Mouse (Mus musculus) kidney, embryonic 16.5 days (tissue): ENCODE data around the gene Gm42372. TPM values are rescaled to one million over a fixed set of nuclear protein-coding genes. Genes with fewer than 3 reads are reported as not detected.

ENCODE experiments used
- ATAC-seq: fragments of 200-750 bp; cut with Nextera tagmentation; 2 replicates; pipeline ENCODE4 v1.8.0; 2017; ENCODE audit warnings: moderate TSS enrichment; ENCODE audit not compliant: low FRiP score, low TSS enrichment
- H3K27ac ChIP-seq: fragments of 300-500 bp; sonication (generic); 2 replicates; pipeline ENCODE4 v1.5.1; 2014; ENCODE audit warnings: low read length
- H3K27me3 ChIP-seq: fragments of 300-500 bp; sonication (generic); 2 replicates; pipeline ENCODE4 v1.6.1; 2014; ENCODE audit warnings: low read length, control low read depth, mixed read lengths; ENCODE audit not compliant: insufficient read depth
- H3K36me3 ChIP-seq: fragments of 300-500 bp; sonication (generic); 2 replicates; pipeline ENCODE4 v1.6.1; 2014; ENCODE audit warnings: low read length, control low read depth, mixed read lengths; ENCODE audit not compliant: insufficient read depth
- H3K4me1 ChIP-seq: fragments of 300-500 bp; sonication (generic); 2 replicates; pipeline ENCODE4 v1.6.1; 2014; ENCODE audit warnings: low read length, control low read depth, mixed read lengths; ENCODE audit not compliant: insufficient read depth
- H3K4me2 ChIP-seq: fragments of 300-500 bp; sonication (generic); replicated peaks from 2 replicates; pipeline ENCODE4 v1.6.1; 2014; ENCODE audit warnings: low read depth, low read length
- H3K4me3 ChIP-seq: fragments of 300-500 bp; sonication (generic); 2 replicates; pipeline ENCODE4 v1.5.1; 2014; ENCODE audit warnings: mild to moderate bottlenecking, low read length
- H3K9ac ChIP-seq: fragments of 300-500 bp; sonication (generic); replicated peaks from 2 replicates; pipeline ENCODE4 v1.6.1; 2014; ENCODE audit warnings: low read length
- H3K9me3 ChIP-seq: fragments of 300-500 bp; sonication (generic); 2 replicates; pipeline ENCODE4 v1.6.1; 2016; ENCODE audit warnings: low read length, control low read depth
- WGBS: fragments of 180-500 bp; shearing (Covaris S2); extraction: QIAGEN DNeasy Blood & Tissue Kit; methylation state at CpG from one replicate; pipeline ENCODE4 v1.1.7; 2014; 5-methylcytosine and 5-hydroxymethylcytosine counted together
- polyA plus RNA-seq: library from polyadenylated mRNA; unstranded; fragments of >200 nt; fragmentation: Nextera tagmentation; extraction: Ambion mirVana; gene quantifications from 2 replicates; pipeline ENCODE4 v1.2.1, GENCODE M21; 2015

The Gm42372 gene
- polyA plus RNA-seq, 1 experiment from 2014 or later: 0.20 TPM

DNA sequence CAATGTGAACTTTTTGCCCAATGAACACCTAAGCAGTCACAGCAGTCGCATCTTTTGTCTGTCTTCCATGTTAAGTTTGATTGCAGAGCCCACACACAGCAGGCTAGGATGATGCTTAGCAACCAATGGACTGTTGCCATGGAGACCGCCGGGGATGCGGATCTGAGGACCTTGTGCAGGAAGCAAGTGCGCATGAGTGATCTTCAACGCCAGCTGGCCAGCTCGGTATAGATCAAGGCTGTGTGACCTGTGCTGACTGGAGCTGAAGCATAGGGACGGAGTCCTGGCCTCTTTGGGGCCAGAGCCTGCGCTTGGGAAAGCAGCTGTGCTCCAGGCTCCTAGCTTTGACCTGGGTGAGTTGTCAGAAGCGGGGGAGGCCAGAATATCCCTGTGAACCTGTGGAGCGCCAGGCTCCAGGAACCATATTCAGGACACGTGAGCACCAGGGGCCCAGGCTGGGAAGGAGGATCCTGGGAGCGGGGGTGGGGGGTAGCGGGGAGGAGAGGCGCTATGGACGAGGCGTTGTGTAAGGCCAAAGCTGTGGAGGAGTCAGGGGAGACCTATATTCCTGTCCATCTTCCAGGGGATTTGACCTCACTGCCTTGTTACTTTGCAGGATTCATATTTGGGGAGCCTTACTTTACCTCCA lies 23.2 kb upstream of the Gm42372 start, which contains the start of gene Pnmal1:
Pnmal1 (plus strand) TSS at position 141 of the 649 bp plus-strand sequence.
- Histone ChIP-seq H3K9me3 (no peaks in the 10 kb centered on the region), H3K27ac (no peak within 1 kb of the TSS), H3K4me3 (no peak within 1 kb of the TSS), H3K4me1 (0 out of 2 replicates have a peak, but pooled peaks cover 3% of the 10 kb centered on the region), H3K36me3 (no peaks in the 10 kb centered on the region), H3K27me3 (no peaks in the 10 kb centered on the region), H3K4me2 (peak within 1 kb of the TSS; percentile 32), H3K9ac (no peak within 1 kb of the TSS)
- WGBS: 12% methylated on average over 15 of the region's 17 CpGs
- peak; percentile 86 for ATAC-seq

GRCm38 (mm10) chr7:16961678-16962077 lies 21.2 kb upstream of the Gm42372 start:
- Histone ChIP-seq H3K4me2 (no peak overlapping the region), H3K27me3 (no peaks in the 10 kb centered on the region), H3K4me3 (no peak overlapping the region), H3K4me1 (0 out of 2 replicates have a peak, but pooled peaks cover 3% of the 10 kb centered on the region), H3K27ac (no peak overlapping the region), H3K36me3 (no peaks in the 10 kb centered on the region), H3K9ac (no peak overlapping the region), H3K9me3 (no peaks in the 10 kb centered on the region)
- WGBS: 60% methylated on average over 5 of the region's 5 CpGs
- ATAC-seq: no peak

- no peak overlapping the region for H3K27ac ChIP-seq
- no peak overlapping the region for H3K4me3 ChIP-seq
- H3K36me3 ChIP-seq: no peaks in the 10 kb centered on the region
- WGBS: 83% methylated on average over 6 of the region's 6 CpGs
- H3K4me2 ChIP-seq: no peak overlapping the region
- no peaks in the 10 kb centered on the region for H3K27me3 ChIP-seq
- no peaks in the 10 kb centered on the region for H3K4me1 ChIP-seq
- ATAC-seq: no peak
- no peaks in the 10 kb centered on the region for H3K9me3 ChIP-seq
- H3K9ac ChIP-seq: no peak overlapping the region
Observed at GRCm38 (mm10) chr7:16968414-16968813, 14.5 kb upstream of the Gm42372 start.

DNA sequence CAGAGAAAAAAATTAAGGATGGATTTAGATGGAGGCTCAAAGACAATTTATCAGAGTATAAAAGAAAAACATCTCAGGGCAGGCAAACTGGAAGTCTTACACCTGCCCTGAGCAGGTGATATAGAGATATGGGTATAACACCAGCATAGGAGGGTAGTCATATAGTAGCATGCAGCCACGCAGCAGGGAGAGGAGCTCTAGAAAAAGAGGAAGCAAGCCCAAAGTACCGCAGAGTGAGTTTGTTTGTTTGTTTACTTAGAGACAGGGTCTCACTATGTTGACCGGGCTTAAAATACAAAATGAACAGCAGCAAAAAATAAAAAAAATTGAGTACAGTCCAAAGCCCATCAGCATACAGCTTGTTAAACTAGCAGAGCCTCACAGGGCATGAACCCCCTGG lies 11.7 kb upstream of the Gm42372 start:
- H3K4me2 ChIP-seq: no peak overlapping the region
- H3K9ac ChIP-seq: no peak overlapping the region
- H3K4me1 ChIP-seq: no peaks in the 10 kb centered on the region
- no peak overlapping the region for H3K27ac ChIP-seq
- WGBS: 81% methylated on average over 3 of the region's 3 CpGs
- H3K9me3 ChIP-seq: no peaks in the 10 kb centered on the region
- no peak for ATAC-seq
- H3K4me3 ChIP-seq: no peak overlapping the region
- H3K36me3 ChIP-seq: no peaks in the 10 kb centered on the region
- H3K27me3 ChIP-seq: no peaks in the 10 kb centered on the region

- Histone ChIP-seq H3K27ac (no peak overlapping the region), H3K4me1 (no peaks in the 10 kb centered on the region), H3K4me3 (no peak overlapping the region), H3K4me2 (no peak overlapping the region), H3K9ac (no peak overlapping the region), H3K9me3 (no peaks in the 10 kb centered on the region), H3K36me3 (no peaks in the 10 kb centered on the region), H3K27me3 (no peaks in the 10 kb centered on the region)
- ATAC-seq: no peak
- 68% methylated on average over 6 of the region's 6 CpGs for WGBS
Observed at GRCm38 (mm10) chr7:16974018-16974417, 8.9 kb upstream of the Gm42372 start.

DNA sequence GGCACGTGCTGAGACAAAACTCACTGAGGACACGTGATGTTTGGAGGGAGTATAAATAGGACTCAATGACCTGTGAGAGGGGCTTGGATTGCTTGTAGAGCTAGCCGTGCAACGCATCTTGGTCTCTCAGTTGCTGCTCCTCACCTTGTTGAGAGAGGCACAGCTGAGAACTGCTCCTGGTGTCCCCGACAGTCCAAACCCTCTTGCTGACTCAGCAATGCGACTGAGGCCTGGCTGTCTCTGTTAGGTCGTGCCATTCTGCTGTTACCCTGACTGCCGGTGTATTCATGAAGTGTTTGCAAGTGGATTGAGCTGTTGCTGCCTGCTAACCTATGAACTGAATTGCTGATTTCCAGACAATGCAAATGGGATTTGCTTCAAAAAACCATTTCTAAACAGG lies 6.6 kb upstream of the Gm42372 start:
- H3K4me2 ChIP-seq: no peak overlapping the region
- ATAC-seq: no peak
- WGBS: 49% methylated on average over 8 of the region's 8 CpGs

DNA sequence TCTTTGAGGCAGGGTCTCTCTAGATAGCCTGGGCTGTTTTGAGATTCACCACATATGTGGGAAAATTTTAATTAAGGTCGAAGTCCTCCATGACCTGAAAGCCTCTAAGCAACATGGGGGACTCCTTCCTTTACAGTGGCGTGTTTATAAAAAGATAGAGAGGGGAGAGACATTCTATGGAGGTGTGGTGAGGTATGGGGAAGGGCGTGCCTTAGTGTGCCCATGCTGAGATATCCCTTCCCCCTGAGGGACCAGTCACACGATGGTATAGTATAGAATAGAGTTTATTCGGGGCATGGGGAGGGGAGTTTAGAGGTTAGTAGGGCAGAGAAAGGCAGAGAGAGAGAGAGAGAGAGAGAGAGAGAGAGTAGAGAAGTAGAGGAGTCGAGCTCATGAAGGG lies 4.7 kb upstream of the Gm42372 start:
- H3K36me3 ChIP-seq: no peaks in the 10 kb centered on the region
- 78% methylated on average over 6 of the region's 6 CpGs for WGBS
- ATAC-seq: no peak
- peaks cover 13% of the 10 kb centered on the region for H3K4me1 ChIP-seq
- no peak overlapping the region for H3K4me2 ChIP-seq
- no peak overlapping the region for H3K9ac ChIP-seq
- no peaks in the 10 kb centered on the region for H3K27me3 ChIP-seq
- H3K4me3 ChIP-seq: no peak overlapping the region
- H3K27ac ChIP-seq: no peak overlapping the region
- no peaks in the 10 kb centered on the region for H3K9me3 ChIP-seq

More for the DNA sequence above, 6.6 kb upstream of the Gm42372 start:
- Histone ChIP-seq H3K9ac (no peak overlapping the region), H3K27me3 (no peaks in the 10 kb centered on the region), H3K4me3 (no peak overlapping the region), H3K9me3 (no peaks in the 10 kb centered on the region), H3K4me1 (peaks cover 7% of the 10 kb centered on the region; the same call in 1 of the 2 replicates), H3K27ac (no peak overlapping the region), H3K36me3 (no peaks in the 10 kb centered on the region)

GRCm38 (mm10) chr7:16978593-16978992 lies 4.3 kb upstream of the Gm42372 start:
- H3K36me3 ChIP-seq: no peaks in the 10 kb centered on the region
- WGBS: 86% methylated on average over 3 of the region's 3 CpGs
- H3K27ac ChIP-seq: no peak overlapping the region
- ATAC-seq: no peak
- no peak overlapping the region for H3K4me2 ChIP-seq
- H3K9ac ChIP-seq: no peak overlapping the region
- H3K9me3 ChIP-seq: no peaks in the 10 kb centered on the region
- no peak overlapping the region for H3K4me3 ChIP-seq
- peaks cover 14% of the 10 kb centered on the region for H3K4me1 ChIP-seq
- H3K27me3 ChIP-seq: no peaks in the 10 kb centered on the region

GRCm38 (mm10) chr7:16980348-16980747 lies 2.5 kb upstream of the Gm42372 start:
- Histone ChIP-seq H3K4me3 (peak overlapping the region; percentile 36), H3K36me3 (no peaks in the 10 kb centered on the region), H3K9me3 (no peaks in the 10 kb centered on the region), H3K27ac (peak overlapping the region; percentile 86), H3K4me2 (peak overlapping the region; percentile 56), H3K9ac (peak overlapping the region; percentile 68), H3K27me3 (no peaks in the 10 kb centered on the region), H3K4me1 (peaks cover 14% of the 10 kb centered on the region)
- ATAC-seq: peak; percentile 67
- 3% methylated on average over 12 of the region's 12 CpGs for WGBS

DNA sequence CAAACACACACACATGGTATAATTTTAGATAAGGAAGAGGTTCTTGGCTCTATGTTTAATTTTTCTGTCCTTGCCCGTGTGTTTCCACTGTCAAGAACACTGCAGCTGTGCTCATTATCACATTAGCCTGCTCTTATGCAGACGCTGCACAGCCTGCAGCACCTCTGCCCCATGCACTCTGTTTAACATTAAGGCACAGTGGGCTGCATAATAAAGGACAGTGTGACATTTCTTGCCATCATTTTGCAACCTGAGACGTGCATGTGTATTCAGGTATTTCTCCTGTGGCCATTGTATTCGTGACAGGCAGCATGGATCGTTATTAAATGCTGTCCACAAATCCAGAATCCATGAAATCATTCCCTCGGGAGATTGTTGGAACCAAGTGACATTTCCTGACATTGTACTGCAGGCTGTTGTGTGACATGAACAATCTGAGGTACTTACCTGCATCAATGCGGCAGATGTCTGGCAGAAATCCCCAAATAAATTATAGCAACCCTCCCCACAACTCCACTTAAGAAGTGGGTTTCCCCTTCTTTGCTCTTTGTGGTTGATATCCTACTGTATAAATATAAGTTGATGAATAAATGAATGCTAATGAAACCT lies 4.8 kb downstream of the Gm42372 start:
- Histone ChIP-seq H3K4me2 (no peak overlapping the region), H3K9me3 (no peaks in the 10 kb centered on the region), H3K4me1 (peaks cover 37% of the 10 kb centered on the region), H3K4me3 (no peak overlapping the region), H3K9ac (no peak overlapping the region), H3K27me3 (no peaks in the 10 kb centered on the region), H3K36me3 (no peaks in the 10 kb centered on the region), H3K27ac (peak overlapping the region; percentile 39; the same call in 1 of the 2 replicates)
- 29% methylated on average over 7 of the region's 7 CpGs for WGBS
- no peak for ATAC-seq
